8 mouse cellular contexts compared by ENCODE assay signal in the genomic region with DNA sequence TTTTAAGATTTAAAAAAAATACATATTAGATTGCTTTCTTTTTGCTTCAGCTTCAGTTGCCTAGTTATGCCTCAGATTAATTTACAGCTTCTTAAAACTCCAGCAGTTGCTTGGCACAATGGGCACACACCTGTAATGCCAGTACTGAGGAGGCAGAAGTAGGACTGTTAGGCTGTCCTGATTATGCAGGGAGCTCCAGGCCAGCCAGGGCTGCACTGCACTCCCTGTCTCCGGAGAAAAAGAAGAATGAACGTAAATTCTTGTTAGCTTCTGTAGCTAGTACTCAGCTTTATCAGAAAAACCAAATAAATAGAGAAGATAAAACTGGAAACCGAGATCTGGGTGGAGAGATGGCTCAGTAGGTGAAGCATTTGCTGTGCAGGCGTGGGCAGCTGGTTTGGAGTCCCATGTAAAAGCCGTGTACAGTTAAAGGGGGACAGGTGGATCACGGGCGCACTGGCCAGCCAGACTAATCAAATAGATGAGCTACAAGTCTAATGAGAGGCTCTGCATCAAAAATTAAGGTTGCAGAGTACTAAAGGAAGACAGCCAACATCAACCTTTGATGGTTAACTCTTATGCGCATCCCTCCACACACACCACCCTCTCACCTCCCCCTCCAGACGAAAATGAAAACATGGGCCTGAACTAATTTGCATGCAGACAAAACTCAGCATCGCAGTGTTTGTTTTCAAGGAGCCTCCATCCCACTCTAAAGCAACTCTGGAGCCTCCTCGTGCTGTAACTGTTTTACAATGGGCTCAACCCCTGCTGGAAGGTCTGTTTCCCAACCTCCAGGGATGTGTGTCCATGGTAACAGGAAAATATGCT. TPM values are rescaled to one million over a fixed set of nuclear protein-coding genes. Genes with fewer than 3 reads are reported as not detected.
DNase-seq lines count a peak whose midpoint lies in the region.

No protein-coding gene starts in this region.

- intact Hi-C loops in heart, postnatal 25 days (cut with DNase I), result no loop called here

- DNase-seq in heart, adult 11 months, result peak; percentile 95
- no peak for DNase-seq in heart, postnatal 25 days (ENCODE audit: low spot score)
- peak; percentile 19 for DNase-seq in right cerebral cortex, postnatal 25 days
- DNase-seq in right cerebral cortex, postnatal 36 days (ENCODE audit: low spot score in 2 of 2), result no peak
- DNase-seq in layer of hippocampus, adult 9-11 months, result peak; percentile 65
- no peak for DNase-seq in spleen, postnatal 10 days (ENCODE audit: low spot score in 2 of 2)
- no peak for DNase-seq in adipocyte (ENCODE audit: low spot score)
- DNase-seq in kidney, postnatal 10 days, result no peak

RNA-seq across cellular contexts. Expression of a gene that starts 25.8 kb away (rescaled TPM):
- total RNA-seq in heart, postnatal 25 days (2021), result 10 to 100 TPM; 51.4 TPM

RNA-seq across cellular contexts. Expression of a gene that starts 32.1 kb away (rescaled TPM):
- total RNA-seq in heart, postnatal 25 days (2021), result under 1 TPM; 0.42 to 0.73 TPM

RNA-seq across cellular contexts. Expression of a gene that starts 32.2 kb away (rescaled TPM):
- under 1 TPM in 1 of 2 experiments, not detected in 1; 0.44 TPM for total RNA-seq in heart, postnatal 25 days (2021)

RNA-seq across cellular contexts. Expression of a gene that starts 51.2 kb away (rescaled TPM):
- 10 to 100 TPM; 12.8 to 13.6 TPM for total RNA-seq in heart, postnatal 25 days (2021)

Comparison
In these comparisons a context has a peak if more than half of its experiments do, and no peak if none do; other contexts are left out.
1. DNase-seq: peak in heart, adult 11 months (single experiment), right cerebral cortex, postnatal 25 days (single experiment) and layer of hippocampus, adult 9-11 months (single experiment); none in heart, postnatal 25 days (single experiment), right cerebral cortex, postnatal 36 days (0 of 2), spleen, postnatal 10 days (0 of 2), adipocyte (single experiment) and kidney, postnatal 10 days (single experiment).